Mouse (Mus musculus) C2C12 (cell line): ENCODE results near the gene Clasp2.

Source experiments
- CTCF ChIP-seq: IDR thresholded peaks from one replicate; pipeline ENCODE4 v1.5.1; 2011; ENCODE audit not compliant: control insufficient read depth, insufficient read depth, insufficient read length
- MAX ChIP-seq: IDR thresholded peaks from one replicate; pipeline ENCODE4 v1.6.1; 2011; ENCODE audit warnings: mild to moderate bottlenecking, control low read depth
- MYOD1 ChIP-seq: IDR thresholded peaks from one replicate; pipeline ENCODE4 v1.6.1; 2011; ENCODE audit warnings: low read depth; ENCODE audit not compliant: control insufficient read depth, insufficient read length

GRCm38 (mm10) chr9:113738941-113739340 is 2.3 kb upstream of the Clasp2 start:
- TF ChIP-seq CTCF (no peak), MYOD1 (no peak), MAX (no peak)
